Mouse (Mus musculus): ENCODE measurements around the gene Pla2g15.
A peak's percentile ranks its signal among the peaks of the same experiment; 100 is the strongest.

The Pla2g15 gene

DNA sequence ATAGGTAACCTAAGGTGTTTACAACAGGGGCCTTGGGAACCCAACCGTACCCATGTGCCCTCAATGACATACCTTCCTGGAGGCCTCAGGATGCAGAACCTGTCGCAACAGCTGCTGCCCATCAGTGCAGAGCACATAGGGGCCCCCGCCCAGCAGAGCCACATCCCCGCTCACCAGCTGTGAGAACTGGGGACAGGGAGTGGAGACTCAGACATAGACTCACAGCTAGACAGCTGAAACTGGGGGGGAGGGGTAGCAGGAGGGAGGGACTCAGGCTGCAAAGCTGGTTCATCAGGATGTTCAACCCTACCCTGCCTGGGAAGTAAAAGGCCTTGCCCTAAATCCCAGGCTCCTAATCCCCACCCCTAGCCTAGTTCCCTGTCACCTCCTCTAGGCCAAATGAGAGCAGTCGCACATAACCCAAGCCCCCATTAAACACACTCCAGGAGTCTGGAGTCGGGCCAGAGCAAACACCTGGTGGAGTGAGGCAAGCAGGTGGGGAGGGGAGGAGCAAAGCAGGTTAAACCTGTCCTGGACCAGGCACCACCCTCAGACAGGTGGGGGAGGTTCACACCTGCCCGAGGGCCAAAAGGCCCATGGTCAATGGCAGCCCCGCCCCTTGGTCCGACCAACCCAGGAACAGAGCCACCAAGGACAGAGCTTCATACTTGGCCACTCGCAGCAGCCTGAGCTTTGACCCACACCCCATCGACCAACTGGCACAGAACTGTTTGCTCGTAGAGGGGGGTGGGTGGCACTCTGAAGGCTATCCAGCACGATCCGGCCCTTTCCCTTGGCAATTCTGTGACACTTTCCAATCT, 15.2 kb upstream of the Pla2g15 start:
- peak; percentile 74 for DNase-seq (ENCODE audit: low read depth, low spot score)

DNA sequence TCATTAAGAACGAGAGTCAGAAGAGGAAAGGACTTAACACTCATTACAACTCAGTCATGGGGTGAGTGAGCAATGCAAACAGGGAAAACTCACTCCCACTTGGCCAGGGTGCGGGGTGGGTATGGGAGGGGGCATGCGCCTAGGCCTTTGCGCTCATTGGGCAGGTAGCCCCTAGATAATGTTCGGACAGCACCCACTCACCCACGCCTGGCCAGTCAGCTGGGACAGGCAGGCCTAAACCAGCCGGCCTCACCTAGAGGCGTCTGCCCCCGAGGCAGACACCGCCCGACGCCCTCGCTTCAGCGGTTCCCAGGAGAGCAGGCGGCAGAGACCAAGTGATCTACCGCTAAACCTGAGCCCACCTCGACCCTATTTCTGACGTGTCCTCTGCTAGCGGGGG, 14.5 kb upstream of the Pla2g15 start:
- DNase-seq (ENCODE audit: low read depth, low spot score), result no peak

DNA sequence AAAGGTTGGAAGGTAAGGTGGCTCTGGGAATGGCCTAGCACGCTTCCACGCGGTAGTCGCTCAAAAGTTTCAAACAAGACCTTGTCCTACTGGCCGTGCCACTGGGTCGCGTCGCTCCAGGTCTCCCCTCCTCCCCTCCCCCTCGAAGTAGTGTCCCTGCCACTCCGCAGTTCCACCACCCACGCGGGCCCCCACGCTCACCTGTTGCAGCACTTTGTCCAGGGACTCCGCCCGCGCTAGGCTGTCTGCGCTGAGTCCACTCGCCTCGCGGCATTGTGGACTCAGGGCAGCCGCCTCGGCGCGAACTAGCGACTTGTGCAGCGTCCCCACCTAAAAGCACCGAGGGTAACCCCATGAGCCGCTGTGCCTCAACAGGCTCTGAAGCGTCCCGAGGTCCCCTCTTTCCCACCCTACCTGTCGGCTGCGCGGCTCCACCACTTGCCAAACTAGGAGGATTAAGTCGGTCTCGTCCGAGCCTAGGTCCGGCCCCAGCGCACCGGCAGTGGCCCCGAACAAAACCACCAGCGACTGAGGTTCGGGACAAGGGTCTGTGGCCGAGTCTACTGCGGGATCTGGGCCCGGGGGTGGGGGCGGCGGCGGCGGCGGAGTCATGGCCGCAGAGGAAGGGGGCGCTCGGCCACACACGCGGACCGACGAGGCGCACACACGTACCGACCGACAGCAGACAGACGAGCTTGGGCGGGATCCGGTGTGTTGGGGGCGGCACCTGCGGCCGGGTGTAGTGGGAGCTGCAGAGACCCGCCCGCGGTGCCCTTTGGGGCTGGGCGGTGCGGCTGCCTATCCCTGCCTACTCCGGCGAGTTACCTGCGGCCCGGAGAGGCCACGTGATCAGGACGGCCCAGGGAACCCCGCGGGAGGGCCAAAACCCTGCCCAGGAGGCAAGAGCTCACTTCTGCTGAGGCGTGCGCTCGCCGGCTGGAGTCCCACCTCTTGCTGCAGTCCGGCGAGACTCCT, 13.8 kb upstream of the Pla2g15 start, which contains the start of gene Esrp2:
Gene Esrp2, minus strand, starts transcription at position 819 of the 975 bp plus-strand sequence.
- DNase-seq (ENCODE audit: low read depth, low spot score), result peak; percentile 86

DNA sequence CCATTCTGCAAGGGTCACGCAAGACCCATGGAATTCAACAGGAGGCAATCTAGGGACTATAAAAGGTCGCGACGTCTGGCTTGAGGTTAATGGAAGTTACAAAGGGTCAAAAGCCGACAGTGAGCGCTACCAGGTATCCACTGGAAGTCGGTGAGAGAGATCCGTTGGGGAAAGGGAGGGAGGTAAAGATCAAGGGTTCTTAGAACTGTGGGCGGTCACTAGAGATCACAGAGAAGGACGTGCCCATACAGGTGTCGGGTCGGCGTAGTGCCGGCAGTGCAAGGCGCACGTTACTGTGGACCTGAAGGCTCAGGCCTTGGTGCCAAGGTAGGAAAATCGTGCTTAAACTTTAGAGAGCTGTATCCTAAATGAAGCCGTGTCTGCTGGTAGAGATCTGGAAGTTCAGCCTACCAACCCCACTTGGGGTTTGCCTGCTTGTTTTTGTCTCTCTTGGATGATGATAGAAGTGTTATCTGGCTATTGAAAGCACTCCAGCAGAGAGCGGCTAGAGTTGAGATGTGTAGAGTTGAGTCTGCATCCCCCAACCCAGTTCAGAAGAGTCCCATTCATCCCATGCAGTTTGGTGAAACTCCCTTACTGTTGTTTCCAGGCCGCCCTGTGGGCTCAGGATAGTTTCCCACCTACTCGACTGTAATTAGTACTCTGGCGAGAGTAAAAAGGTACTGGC, 12.8 kb upstream of the Pla2g15 start:
- no peak for DNase-seq (ENCODE audit: low read depth, low spot score)

DNA sequence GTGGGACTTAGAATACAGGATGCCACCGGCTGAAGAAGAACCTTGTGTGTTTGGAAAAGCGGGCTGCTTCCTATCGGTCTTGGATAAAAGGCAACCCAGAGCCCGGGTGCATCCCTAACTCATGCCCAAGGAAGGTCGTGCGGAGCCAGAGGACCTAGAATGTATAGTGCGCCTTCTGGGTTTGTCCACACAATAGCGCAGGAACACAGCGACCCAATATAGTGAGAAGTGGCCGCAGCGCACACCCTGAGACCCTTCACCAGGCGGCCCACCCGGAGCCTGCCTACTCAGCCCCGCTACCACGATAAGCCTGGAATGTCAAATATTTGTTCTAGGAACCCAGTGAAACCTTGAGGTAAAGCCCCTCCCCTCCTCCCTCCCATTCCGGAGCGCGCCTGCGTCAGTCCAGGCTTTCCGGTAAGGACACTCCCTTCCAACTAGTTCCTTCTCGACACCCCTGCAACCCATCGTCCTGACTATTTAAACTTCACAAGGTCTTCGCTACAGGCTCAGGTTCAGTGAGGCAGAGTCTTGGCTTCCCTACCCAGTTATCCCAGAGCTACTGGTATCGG, 12.2 kb upstream of the Pla2g15 start:
- peak; percentile 95 for DNase-seq (ENCODE audit: low read depth, low spot score)

DNA sequence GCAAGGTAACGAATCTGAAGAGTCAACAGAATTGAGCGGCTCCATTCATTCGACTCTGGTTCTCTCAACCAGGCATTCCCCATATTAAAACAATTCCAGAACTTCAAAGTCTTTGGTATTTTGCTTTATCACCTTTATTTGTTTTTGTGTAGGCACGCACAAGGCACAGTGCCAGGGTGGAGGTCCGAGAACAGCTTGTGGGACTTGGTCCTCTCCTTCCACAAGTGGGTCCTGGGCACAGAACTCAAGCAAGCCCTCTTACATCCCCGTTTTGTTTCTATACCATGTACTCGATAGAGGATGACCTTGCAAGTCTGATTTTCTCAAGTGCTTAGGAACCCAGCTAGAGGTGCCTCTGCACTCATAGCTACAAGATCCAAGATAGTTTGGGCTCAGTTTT, 11.6 kb upstream of the Pla2g15 start:
- DNase-seq (ENCODE audit: low read depth, low spot score), result no peak

DNA sequence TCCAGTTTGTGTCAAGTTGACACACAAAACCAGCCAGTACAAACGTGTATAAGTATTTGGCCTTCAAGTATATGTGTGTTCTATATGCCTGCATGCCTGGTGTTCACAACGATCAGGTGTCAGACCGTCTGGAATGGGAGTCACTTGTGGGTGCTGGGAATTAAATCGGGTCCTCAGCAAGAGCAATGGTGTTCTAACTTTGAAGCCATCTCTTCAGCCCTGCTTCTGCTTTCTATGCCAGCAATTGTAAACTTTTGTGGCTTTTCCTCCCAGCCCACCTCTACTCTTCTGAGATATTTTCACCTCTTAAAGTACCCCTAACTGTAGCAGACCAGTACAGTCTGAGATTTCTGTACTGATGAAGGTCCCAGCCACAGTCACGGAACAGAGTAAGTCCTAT, 10.0 kb upstream of the Pla2g15 start:
- no peak for DNase-seq (ENCODE audit: low read depth, low spot score)

DNA sequence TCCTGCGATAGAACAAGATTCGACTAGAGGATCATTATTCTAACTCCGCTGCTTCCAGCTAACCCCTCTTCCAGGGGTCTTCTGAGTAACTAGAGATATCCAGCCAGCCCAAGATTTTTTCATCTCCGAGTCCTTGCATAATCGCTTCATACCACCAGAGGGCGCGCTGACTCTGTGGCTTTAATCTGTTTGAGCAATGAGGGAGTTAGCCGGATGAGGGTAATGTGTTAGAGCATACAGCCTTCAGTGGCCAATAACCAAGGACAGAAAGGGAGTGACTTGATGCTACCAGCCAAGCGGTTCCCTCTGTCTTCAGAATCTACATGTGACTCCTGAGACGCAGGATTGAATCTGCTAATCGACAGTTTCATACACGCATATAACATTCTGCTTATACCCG, 9.4 kb upstream of the Pla2g15 start:
- peak; percentile 93 for DNase-seq (ENCODE audit: low read depth, low spot score)

DNA sequence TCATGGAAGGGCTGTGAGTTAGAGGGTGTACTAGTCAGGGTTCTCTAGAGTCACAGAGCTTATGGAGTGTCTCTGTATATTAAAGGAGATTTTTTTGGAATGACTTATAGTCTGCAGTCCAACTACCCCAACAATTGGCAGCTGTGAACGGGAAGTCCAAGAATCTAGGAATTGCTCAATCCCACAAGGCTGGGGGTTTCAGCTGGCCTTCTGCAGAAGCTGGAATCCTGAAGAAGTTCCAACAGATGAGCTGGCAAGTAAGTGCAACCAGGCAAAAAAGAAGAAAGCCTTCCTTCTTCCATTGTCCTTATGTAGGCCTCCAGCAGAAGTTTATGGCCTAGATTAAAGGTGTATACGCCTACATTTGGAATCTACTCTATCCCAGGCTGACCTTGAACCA, 4.9 kb upstream of the Pla2g15 start:
- DNase-seq (ENCODE audit: low read depth, low spot score), result no peak

DNA sequence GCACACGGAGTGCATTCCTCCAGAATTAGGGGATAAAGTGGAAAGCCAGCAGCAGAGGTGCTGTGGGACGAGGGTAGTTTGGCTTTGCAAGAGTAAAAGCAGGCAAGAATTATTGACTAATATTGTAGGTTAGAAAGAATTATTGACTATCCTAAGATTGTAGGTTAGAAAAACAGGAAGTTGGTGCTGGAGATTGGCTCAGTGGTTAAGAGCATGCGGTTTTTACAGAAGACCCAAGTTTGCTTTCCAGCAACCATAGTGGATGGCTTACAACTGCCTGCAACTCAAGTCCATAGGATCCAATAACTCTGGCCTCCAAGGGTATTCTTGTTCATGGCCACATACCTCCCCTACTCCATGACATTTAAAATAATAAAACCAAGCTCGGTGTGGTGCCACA, 4.2 kb upstream of the Pla2g15 start:
- DNase-seq (ENCODE audit: low read depth, low spot score), result no peak

DNA sequence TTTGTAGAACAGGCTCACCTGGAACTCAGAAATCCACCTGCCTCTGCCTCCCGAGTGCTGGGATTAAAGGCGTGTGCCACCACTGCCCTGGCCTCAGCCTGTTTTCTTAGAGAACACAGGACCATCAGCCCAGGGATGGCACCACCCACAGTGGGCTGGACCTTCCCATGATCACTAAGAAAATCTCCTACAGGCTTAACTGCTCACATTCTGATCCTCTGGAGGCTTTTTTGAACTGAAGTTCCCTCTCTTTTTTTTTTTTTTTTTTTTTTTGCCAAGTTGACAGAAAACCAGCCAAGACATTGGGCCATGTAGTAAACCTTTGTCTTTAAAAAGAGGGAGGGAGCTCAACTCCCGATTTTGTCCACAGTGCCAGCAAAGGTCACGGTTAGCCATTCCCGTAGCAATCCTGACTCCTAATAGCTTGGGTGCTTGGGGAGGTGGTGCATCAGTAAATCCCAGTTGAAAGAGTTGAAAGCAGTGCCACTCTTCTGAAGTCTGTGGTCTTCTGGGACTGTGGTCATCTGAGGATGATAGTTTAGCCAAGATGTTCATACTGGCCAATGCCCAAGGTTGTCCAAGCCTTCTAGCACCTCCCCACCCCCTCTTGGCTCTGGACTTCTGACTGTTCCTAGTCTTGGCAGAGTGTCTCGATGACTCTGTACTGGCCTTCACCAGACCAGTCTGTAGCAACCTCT, 2.2 kb upstream of the Pla2g15 start:
- no peak for DNase-seq (ENCODE audit: low read depth, low spot score)

DNA sequence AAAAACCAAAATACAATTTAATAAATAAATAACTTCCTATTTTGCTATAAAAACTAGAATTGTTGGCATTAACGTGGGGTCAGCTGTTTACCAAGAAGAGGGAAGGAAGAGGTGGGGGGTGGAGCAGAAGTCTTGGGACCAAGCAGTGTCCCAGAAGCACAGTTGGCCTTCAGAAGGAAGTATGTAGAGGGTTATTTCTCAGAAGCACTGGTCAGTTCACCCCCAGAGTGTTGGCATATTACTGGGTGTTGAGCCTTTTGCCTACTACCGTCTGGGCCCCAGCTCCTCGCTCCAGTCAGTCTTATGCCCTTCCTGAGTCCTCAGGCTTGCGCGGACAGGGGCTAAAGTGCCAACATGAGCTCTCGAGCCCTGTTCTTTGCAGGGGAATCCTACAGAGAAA, 1.2 kb upstream of the Pla2g15 start:
- DNase-seq (ENCODE audit: low read depth, low spot score), result no peak

DNA sequence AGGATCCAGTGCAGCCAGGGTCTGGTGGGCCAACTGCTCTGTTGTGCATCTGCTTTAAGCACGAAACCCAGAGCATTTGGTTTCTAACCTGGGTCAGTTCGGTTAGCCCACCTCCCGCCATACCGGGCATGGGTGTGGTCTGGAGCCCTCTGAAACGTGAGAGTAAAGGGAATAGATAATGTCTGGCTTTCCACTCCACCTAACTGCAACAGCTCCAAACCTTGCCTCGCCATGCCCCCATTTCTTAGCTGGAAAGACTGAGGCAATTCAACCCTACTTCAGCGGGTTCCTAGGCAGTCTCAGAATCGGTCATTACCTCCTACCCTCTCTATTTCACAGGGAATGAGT, 428 bp downstream of the Pla2g15 start:
- no peak for DNase-seq (ENCODE audit: low read depth, low spot score)

DNA sequence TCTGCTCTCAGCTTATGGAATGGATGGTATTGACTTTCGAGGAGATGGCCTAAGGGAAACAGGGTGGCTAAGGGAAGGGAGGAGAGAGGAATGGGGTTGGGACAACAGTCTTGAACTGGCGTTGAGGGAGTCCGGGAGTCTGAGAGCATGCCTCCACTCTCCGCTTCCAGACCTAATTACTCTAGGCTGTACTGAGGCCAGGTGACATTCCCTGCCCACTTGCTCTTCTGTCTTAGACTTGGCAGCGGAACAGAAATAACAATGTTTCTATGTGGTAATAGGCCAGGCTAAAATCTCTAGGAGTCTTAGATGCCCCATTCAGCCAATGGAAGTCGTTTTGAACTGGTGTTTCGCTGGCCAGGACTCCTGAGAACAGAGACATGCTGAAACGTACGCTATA, 842 bp downstream of the Pla2g15 start:
- no peak for DNase-seq (ENCODE audit: low read depth, low spot score)

DNA sequence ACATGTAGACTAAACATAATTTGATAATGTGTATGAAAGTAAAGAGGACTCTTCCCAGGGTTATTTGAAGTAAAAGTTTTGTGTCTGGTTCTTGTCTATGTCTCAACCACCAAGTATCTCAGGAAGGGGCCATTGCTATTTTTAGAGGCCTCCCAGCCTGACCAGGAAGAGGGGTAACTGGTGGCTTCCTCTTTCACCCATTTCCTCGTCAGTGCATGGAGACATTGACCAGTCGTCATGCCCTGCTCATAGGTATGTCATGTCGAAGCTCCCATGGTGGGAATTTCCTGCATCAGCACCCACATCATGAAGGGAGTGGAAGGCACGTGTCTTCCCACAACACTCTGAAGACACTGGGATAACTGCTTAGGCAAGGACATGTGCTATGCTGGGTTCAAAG, 2.7 kb downstream of the Pla2g15 start:
- no peak for DNase-seq (ENCODE audit: low read depth, low spot score)

DNA sequence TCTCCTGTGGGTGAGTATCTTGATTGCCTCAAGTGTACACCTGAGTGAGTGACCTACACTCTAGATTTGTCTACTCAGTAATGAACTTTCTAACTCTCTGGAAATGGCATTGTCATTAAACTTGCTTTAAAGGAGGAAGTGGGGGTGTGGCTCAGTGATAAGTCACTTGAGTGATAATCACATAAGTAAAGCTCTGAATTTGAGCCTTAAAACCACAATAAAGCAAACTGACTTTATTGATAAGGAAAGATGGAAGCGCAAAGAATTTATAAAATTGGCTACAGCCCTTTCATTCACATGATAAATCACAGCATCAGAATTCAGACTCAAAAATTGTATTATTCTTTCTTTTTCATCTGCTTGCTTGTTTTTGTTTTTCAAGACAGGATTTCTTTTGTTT, 7.2 kb downstream of the Pla2g15 start:
- no peak for DNase-seq (ENCODE audit: low read depth, low spot score)

DNA sequence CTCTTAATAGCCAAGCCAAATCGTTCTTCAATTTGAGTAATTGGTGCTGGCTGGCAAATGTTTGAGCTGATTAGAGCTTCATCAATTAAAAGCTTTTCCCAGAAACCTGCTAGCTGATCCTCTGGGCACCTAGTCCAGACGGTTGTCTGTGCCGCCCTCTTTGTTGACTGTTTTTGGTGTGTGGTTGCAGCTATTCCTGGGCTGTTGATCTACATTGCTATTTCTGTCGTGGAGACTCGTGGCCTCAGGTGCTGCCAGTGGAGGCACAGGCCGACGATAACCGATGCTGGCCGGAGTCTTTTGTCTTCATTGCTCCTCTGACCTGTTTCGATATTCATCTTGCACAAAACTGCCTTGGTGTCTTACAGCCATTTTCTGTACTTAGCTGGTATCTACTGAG, 8.2 kb downstream of the Pla2g15 start:
- DNase-seq (ENCODE audit: low read depth, low spot score), result no peak

DNA sequence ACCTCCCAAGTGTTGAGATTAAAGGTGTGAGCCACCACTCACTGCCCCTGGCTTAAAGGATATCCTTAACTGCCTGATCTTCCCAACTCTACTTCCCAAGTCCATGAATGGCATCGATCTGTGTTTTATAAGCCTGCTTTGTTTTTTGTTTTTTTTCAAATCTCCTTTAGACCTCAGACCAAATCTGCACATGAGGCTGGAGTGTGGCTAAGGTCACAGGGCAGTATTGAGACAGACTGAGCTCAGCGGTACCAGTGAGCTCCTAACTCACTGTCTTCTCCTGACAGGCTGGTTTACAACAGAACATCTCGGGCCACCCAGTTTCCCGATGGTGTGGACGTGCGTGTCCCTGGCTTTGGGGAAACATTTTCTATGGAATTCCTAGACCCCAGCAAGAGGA, 9.7 kb downstream of the Pla2g15 start:
- no peak for DNase-seq (ENCODE audit: low read depth, low spot score)

DNA sequence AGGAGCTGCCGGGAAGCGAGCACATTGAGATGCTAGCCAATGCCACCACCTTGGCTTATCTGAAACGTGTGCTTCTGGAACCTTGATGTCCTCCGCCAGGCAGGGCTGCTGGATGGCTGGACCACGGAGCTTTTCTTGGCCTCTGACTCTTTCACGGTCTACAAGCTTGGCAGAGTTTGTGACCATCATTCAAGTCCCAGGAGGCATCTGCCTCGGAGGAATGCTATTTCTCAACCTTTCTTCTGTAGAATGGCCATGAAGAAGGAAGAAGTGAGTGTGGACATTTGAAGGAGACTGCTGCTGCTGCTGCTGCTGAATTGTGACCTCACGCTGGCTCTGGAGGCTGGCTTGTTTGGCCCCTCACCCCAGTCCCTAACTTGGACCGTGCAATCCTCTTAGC, 13.1 kb downstream of the Pla2g15 start:
- no peak for DNase-seq (ENCODE audit: low read depth, low spot score)

DNA sequence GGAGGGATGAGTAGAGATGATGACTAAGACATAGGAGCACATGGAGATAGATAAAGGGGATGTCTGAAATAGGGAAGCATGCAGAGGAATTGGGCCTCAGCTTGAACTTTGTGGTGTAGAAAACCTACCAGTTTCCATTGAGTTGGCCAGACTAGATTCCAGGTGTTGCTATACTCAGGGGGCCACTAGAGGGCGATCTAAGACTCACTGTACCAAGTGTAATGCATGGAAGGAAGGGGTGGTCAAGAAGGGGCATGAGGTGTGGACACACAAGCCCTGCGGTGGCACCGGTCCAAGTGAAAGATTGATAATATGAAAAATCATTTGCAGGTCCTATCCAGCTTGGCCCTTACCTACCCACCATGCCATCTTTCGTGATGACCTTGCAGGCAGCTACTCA, 15.3 kb downstream of the Pla2g15 start:
- peak; percentile 80 for DNase-seq (ENCODE audit: low read depth, low spot score)

DNA sequence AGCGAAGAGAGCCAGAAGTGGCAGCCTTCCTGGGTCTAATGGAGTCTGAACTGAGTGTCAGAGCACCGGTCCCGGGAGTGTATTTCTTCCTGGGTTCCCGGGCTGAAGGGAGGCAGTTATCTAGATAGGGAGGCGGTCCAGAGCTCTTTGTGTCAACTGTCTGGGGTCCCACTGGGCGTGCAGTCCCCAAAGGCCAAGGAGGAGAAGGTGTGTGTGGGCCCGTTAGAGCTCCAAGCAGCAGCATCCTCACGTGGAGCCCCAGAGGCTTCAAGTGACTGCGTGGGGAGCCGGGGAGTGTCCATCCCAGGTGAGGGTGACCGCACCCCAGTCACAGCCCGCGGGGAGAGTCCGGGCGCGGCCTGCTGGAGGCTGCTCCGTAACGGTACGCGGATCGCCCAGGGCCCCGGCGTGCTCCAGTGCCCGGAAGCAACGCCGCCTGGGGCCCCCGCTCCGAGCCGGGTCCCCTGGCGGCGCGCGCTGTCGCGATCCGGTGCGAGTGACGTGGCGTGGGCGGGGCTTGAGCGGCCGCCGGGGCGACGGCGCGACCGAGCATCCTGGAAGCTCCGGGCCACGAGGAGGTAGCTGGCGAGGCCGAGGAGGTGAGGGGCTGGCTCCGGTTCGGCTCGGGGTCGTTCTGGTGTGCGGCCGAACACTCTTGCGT, 18.3 kb downstream of the Pla2g15 start, which contains the start of gene Slc7a6:
Gene Slc7a6, plus strand, starts transcription at position 502 of the 661 bp plus-strand sequence.
- DNase-seq (ENCODE audit: low read depth, low spot score), result peak; percentile 72

All from ES-CJ7 (cell line).